Mouse (Mus musculus) midbrain, embryonic 10.5 days (tissue): Measurements from ENCODE around the gene Drd1. TPM values are rescaled to one million over a fixed set of nuclear protein-coding genes. Genes with fewer than 3 reads are reported as not detected.

ENCODE experiments used
- DNase-seq: peaks from one replicate; pipeline ENCODE4 v3.0.0-alpha.2; 2017; ENCODE audit warnings: low spot score
- H3K27ac ChIP-seq: fragments of 300-500 bp; sonication (generic); replicated peaks from 2 replicates; pipeline ENCODE4 v1.5.1; 2016; ENCODE audit warnings: mild to moderate bottlenecking
- H3K27me3 ChIP-seq: fragments of 300-500 bp; sonication (generic); 2 replicates; pipeline ENCODE4 v1.6.1; 2016; ENCODE audit warnings: low read depth, mild to moderate bottlenecking; ENCODE audit not compliant: poor library complexity, severe bottlenecking
- H3K36me3 ChIP-seq: fragments of 300-500 bp; sonication (generic); 2 replicates; pipeline ENCODE4 v1.6.1; 2016; ENCODE audit warnings: mild to moderate bottlenecking, moderate library complexity
- H3K4me1 ChIP-seq: fragments of 300-500 bp; sonication (generic); 2 replicates; pipeline ENCODE4 v1.6.1; 2016
- H3K4me3 ChIP-seq: fragments of 300-500 bp; sonication (generic); 2 replicates; pipeline ENCODE4 v1.5.1; 2016; ENCODE audit warnings: mild to moderate bottlenecking, moderate library complexity
- H3K9me3 ChIP-seq: fragments of 300-500 bp; sonication (generic); replicated peaks from 2 replicates; pipeline ENCODE4 v1.6.1; 2016; ENCODE audit warnings: mild to moderate bottlenecking
- WGBS: fragments of 180-500 bp; shearing (Covaris S2); methylation state at CpG from one replicate; pipeline ENCODE4 v1.1.7; 2016; 5-methylcytosine and 5-hydroxymethylcytosine counted together
- polyA plus RNA-seq: library from polyadenylated mRNA; unstranded; fragments of >200 nt; fragmentation: Nextera tagmentation; extraction: Ambion mirVana; gene quantifications from 2 replicates; pipeline ENCODE4 v1.2.1, GENCODE M21; 2016

Gene Drd1
- polyA plus RNA-seq, 1 experiment from 2014 or later, result 0.26 TPM

DNA sequence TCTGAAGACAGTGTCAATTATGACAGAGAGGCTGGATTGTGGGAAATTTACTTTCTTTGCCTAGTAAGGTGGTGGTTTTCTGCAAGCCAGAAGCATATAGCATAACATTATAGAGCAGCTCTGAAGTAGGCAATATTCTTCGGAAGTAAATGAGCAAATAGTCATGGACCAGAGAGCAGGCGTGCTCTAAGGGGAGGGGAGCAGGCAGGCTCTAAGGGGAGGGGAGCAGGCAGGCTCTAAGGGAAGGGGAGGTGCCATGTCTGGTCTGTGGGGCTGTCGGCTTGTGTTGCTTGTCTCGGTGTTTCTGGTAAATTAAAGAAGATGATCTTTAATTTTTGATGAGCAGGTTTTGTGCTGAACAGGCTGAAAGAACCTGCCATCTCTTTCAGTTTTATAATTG is 28.7 kb upstream of the Drd1 start:
- 72% methylated on average over 4 of the region's 4 CpGs for WGBS
- H3K36me3 ChIP-seq, result peaks cover 47% of the 10 kb centered on the region
- no peaks in the 10 kb centered on the region for H3K27me3 ChIP-seq
- no peaks in the 10 kb centered on the region for H3K9me3 ChIP-seq
- no peak overlapping the region for H3K27ac ChIP-seq
- H3K4me1 ChIP-seq, result peaks cover 16% of the 10 kb centered on the region
- no peak overlapping the region for H3K4me3 ChIP-seq
- DNase-seq, result no peak

DNA sequence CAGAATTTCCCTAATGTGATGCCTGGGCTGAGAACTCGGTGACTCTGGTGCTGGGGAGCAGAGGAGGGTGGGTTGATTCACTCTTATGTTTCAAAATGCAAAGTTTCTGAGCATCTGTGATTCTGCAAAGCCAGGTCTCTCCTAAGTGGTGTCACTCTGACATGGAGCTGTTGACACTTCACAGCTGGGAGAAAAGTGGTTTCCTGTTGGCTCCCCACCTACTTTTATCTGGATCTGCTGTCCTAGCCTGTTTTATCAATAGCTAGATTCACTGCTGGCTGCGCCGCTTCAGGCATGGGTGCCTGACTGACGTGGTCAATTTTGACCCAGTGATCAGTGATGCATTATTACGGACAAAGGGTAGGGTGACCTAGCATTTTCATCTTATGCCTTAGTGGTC is 27.4 kb upstream of the Drd1 start:
- H3K4me3 ChIP-seq, result no peak overlapping the region
- H3K36me3 ChIP-seq, result peaks cover 35% of the 10 kb centered on the region
- DNase-seq, result no peak
- no peak overlapping the region for H3K27ac ChIP-seq
- peaks cover 26% of the 10 kb centered on the region for H3K4me1 ChIP-seq
- H3K9me3 ChIP-seq, result no peaks in the 10 kb centered on the region
- WGBS, result 72% methylated on average over 5 of the region's 5 CpGs
- H3K27me3 ChIP-seq, result no peaks in the 10 kb centered on the region

DNA sequence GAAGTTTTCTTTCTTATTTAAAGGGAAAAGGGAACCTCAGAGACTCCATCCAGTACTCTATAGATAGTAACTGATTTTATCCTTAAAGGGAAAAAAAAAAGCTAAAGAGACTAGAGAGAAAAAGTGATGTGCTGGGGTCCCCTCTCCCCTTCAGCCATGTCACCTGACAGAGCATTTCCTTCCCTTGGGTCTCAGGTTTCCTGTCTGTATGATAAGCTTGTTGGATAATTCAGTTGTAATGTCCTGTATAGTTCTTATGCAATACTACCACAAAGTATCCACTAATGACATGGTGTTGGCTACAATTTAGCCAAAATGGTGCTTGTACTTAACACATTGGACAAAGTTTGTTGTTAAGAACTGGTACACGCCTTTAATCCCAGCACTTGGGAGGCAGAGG is 25.3 kb upstream of the Drd1 start:
- Histone ChIP-seq H3K9me3 (no peaks in the 10 kb centered on the region), H3K4me1 (peaks cover 30% of the 10 kb centered on the region), H3K36me3 (peaks cover 29% of the 10 kb centered on the region), H3K4me3 (no peak overlapping the region), H3K27me3 (no peaks in the 10 kb centered on the region), H3K27ac (no peak overlapping the region)
- whole genome bisulfite sequencing, result 85% methylated on average over 1 of the region's 1 CpGs
- DNase-seq, result no peak

DNA sequence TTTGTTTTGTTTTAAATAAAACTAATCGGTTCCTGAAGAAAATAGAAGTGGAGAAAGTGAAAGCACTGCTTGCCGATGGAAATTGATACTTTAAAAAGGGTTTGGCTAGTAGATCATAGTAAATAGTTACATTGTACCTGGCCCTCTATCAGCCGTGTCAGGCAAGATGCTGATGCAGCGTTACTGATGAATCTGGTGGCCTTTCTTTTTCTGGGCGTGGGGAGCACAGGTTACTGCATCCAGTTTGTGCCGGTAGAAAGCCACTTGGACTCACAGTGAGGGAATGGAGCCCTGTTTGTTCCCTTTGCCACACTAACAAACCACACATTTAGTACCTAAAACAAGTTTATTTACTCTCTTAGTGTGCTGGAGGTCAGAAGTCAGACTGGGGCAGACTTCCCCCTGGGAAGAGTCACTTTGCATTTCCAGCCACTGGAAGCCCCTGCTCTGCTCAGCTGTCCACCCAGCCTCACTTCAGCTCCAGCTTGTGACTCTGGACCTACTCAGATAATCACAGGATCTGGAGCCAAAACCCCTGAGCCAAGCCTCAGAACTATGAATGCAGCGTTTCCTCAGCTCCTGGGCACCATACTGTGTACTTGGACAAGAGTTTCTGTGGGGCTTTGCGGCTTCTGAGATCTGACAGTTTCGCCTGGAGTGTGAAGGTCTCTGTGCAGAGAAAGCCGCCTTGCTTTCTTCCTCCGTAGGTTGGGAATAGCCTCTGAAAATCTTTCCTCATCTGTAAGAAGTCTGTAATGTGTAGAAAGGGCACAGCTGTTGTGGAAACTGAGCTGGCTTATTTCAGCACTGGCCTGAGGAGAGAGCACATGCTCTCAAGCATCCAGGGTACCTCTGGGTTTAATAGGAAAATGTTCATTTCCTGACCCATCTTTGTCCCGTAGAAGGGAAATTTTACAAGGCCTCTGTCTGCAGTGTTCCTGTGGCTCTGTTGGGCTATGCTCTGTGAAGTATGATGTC is 24.6 kb upstream of the Drd1 start:
- no peak for DNase-seq
- WGBS, result 84% methylated on average over 12 of the region's 12 CpGs

DNA sequence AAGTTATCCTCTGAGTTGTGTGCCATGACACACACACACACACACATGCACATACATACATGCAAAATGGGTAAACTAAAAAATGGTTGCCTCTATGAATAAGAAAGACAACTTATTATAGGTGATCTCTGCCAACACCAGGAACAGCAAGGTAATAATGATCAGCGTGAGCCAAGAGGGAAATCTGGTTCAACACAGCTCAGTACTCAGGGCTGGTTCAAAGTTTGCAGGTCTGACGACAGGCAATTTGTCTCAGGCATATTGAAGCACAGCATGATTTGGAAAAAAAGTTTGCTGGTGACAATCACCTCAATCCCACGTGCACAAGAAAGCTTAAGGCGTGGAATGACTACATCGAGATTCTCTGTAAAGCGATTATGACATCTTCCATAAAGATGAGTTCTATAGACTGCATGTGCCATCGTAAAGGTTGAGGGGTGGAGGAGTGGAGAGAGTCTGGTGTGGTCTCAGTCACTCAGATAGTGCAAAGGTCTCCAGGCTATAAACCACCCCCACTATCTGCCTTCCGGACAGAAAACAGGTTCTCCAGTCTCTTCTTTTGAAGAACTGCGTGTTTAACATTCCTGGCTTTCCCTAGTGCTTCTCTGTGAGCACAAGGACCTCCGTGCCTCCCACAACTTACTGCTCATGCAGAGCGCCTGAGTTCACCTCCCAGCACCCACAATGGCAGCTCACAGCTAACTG is 22.1 kb upstream of the Drd1 start:
- WGBS, result 87% methylated on average over 11 of the region's 11 CpGs
- no peak overlapping the region for H3K4me3 ChIP-seq
- no peak overlapping the region for H3K27ac ChIP-seq
- H3K9me3 ChIP-seq, result no peaks in the 10 kb centered on the region
- H3K36me3 ChIP-seq, result peaks cover 35% of the 10 kb centered on the region
- peaks cover 37% of the 10 kb centered on the region for H3K4me1 ChIP-seq
- no peak for DNase-seq
- H3K27me3 ChIP-seq, result no peaks in the 10 kb centered on the region

More for the DNA sequence above, 24.6 kb upstream of the Drd1 start:
- H3K36me3 ChIP-seq, result peaks cover 29% of the 10 kb centered on the region
- no peak overlapping the region for H3K27ac ChIP-seq
- no peak overlapping the region for H3K4me3 ChIP-seq
- H3K27me3 ChIP-seq, result no peaks in the 10 kb centered on the region
- peaks cover 30% of the 10 kb centered on the region for H3K4me1 ChIP-seq
- H3K9me3 ChIP-seq, result no peaks in the 10 kb centered on the region

DNA sequence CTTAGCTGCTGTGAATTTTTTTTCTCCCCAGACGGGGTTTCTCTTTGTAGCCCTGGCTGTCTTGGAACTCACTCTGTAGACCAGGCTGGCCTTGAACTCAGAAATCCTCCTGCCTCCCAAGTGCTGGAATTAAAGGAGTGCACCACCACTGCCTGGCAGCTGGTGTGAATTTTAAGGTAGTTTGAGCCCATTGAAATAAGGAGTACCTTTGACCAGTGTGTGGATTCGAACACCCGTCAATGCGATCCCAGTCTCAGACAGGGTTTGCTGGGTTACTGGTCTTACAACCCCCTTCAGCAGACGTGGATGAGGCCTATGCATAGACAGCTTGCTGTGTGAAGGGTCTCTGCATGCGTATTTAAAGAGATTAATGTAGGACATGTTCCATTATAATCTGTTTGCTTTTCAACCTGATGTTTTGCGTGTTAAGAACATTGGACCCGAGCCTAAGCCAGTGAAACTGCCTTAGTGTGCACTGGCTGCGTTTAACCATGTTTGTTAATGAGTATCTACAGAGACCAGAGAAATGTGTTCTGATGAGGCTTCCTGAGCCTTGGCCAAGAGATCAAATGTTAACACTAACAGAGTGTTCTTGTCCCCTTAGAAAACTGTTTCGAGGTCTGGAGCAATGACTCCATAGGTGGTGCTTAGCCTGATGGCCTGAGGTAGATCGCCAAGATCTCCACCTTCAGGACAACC is 21.4 kb upstream of the Drd1 start:
- Histone ChIP-seq H3K27ac (no peak overlapping the region), H3K9me3 (no peaks in the 10 kb centered on the region), H3K27me3 (no peaks in the 10 kb centered on the region), H3K4me3 (no peak overlapping the region), H3K36me3 (peaks cover 35% of the 10 kb centered on the region), H3K4me1 (peaks cover 44% of the 10 kb centered on the region)
- WGBS, result 93% methylated on average over 11 of the region's 11 CpGs
- no peak for DNase-seq

DNA sequence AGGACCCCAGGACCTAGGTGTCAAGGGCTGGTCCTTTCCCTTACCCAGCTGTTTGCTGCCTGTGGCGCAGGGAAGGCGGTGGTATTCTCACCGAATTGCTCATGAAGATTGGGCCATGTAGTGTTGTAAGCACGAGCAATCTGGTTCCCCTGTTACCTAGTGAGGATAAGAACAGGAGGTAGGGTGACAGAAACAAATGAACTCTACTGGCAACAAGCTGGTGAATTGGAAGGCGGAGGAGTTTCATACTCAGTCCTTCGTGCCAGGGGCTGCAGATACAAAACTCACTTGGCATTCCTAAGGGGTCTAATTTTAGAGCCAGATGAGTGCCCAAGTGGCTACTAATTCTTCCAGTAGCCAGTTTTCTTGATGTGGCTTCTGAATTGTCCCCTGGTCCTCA is 20.5 kb upstream of the Drd1 start:
- Histone ChIP-seq H3K27me3 (no peaks in the 10 kb centered on the region), H3K4me3 (no peak overlapping the region), H3K27ac (no peak overlapping the region), H3K36me3 (peaks cover 35% of the 10 kb centered on the region), H3K9me3 (no peaks in the 10 kb centered on the region), H3K4me1 (peaks cover 45% of the 10 kb centered on the region)
- no peak for DNase-seq
- WGBS, result 97% methylated on average over 6 of the region's 6 CpGs

DNA sequence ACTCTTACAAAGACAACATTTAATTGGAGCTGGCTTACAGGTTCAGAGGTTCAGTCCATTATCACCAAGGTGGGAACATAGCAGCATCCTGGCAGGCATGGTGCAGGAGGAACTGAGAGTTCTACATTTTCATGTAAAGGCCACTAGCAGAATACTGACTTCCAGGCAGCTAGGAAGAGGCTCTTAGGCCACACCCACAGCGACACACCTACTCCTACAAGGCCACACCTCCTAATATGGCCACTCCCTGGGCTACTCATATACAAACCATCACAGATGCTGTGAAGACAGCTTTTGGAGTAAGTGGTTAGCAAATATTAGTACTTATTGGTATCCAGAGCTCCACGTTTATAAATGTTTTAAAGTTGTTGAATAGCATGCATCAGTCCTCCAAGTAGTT is 19.9 kb upstream of the Drd1 start:
- Histone ChIP-seq H3K27ac (no peak overlapping the region), H3K9me3 (no peaks in the 10 kb centered on the region), H3K4me1 (peaks cover 44% of the 10 kb centered on the region), H3K27me3 (peaks cover 2% of the 10 kb centered on the region; the same call in 1 of the 2 replicates), H3K36me3 (peaks cover 35% of the 10 kb centered on the region), H3K4me3 (no peak overlapping the region)
- DNase-seq, result no peak
- 84% methylated on average over 2 of the region's 2 CpGs for WGBS

DNA sequence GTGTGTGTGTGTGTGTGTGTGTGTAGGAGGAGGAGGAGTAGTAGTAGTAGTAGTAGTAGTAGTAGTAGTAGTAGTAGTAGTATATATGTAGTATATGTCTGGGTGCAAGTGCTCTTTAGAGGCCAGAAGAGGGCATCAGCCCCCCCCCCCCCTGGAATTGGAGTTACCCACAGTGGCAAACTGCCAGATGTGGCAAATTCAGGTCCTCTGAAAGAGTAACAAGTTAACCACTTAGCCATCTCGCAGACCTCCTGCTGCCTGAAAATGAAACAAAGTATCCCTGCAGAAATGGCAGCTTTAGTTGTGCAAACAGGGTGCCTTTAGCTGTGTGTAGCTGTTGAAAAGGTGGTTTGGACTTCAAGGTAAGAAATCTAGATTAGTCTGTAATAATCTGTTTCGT is 18.0 kb upstream of the Drd1 start:
- Histone ChIP-seq H3K4me1 (peaks cover 31% of the 10 kb centered on the region), H3K9me3 (no peaks in the 10 kb centered on the region), H3K27me3 (peaks cover 13% of the 10 kb centered on the region; the same call in 1 of the 2 replicates), H3K36me3 (peaks cover 31% of the 10 kb centered on the region), H3K4me3 (peak overlapping the region; percentile 84; the same call in 1 of the 2 replicates), H3K27ac (peak overlapping the region; percentile 98; the same call in 1 of the 2 replicates)
- 81% methylated on average over 2 of the region's 2 CpGs for WGBS
- no peak for DNase-seq

DNA sequence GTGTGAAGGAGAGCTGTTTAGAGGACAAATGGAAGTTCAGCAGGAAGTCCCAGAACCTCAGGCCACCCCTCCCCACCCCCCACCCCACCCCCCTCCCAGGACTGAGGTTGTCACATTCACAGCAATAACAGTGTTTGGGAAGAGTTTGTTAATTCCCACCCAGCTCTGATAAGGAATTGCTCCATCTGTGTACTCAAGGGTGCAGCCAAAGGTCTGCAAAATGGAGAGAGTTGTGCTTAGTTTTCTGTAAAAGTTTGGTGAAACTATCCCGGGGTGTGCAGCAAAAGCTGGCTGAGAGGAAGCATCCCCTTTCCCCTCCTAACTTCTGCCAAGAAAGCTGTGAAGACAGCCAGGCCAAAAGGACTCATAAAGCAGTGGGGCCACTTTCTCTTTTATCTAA is 17.6 kb upstream of the Drd1 start:
- Histone ChIP-seq H3K27me3 (peaks cover 13% of the 10 kb centered on the region; the same call in 1 of the 2 replicates), H3K27ac (peak overlapping the region; percentile 98), H3K36me3 (peaks cover 31% of the 10 kb centered on the region), H3K4me3 (peak overlapping the region; percentile 84), H3K4me1 (peaks cover 34% of the 10 kb centered on the region), H3K9me3 (no peaks in the 10 kb centered on the region)
- 63% methylated on average over 1 of the region's 1 CpGs for WGBS
- DNase-seq, result no peak

DNA sequence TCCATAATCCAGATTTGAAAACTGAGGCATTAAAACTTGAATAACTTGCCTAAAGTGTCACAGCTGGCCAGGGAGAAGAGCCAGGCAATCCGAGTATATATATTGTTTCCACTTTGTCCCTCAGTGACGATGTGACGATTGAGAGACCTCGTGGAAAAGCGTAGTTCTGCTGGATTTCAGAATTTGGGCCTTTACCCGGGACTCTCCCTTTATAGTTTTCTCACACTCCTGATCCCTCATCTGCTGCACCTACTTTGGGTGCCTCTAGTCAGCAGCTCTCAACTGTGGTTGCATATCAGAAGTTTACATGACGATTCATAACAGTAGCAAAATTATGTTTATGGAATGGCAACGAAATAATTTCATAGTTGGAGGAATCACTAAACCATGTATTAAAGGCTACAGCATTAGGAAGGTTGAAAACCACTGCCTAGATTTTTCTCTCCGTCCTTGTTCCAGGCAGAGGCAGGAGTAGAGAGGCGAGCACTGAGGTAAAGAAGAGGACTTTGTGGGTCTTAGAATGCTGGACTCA is 17.1 kb upstream of the Drd1 start:
- no peak for DNase-seq
- peaks cover 34% of the 10 kb centered on the region for H3K4me1 ChIP-seq
- H3K27ac ChIP-seq, result peak overlapping the region; percentile 98
- no peaks in the 10 kb centered on the region for H3K9me3 ChIP-seq
- H3K27me3 ChIP-seq, result peaks cover 13% of the 10 kb centered on the region; the same call in 1 of the 2 replicates
- WGBS, result 53% methylated on average over 10 of the region's 10 CpGs
- H3K4me3 ChIP-seq, result peak overlapping the region; percentile 84
- H3K36me3 ChIP-seq, result peaks cover 31% of the 10 kb centered on the region

DNA sequence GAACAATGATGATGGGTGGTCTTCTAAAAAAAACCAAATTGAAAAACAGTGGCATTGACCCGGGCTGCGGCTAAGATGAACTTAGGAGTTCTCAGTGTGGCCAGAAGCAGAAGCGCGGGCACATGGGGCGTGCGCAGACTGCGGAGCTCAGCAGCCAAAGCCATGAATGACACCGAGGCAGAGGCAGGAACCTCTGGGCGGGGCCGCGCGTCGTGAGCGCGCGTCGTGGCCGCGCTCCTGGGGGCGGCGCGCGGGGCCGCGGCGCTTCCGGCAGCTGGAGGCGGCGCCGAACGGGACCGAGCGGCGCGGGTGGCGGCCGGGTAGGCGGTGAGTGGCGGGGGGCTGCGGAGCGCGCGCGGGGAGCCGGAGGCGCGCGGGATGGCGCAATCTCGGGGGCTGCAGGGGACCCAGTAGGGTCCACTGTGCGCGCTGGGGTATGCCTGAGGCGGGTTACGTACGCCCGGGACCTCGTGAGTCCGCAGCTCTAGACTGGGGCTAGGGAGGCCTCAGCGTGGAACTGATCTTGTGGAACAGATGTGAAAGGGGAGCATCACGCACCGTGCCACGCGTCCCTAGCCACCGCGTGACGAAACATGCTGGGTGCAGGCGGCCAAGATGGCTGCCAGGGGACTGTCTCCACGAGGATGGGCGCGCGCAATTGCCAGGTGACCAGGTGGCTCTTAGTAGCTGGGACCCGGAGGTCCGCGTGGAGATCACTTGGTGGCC is 16.3 kb upstream of the Drd1 start, which contains the start of gene Sfxn1:
Gene Sfxn1, plus strand, starts transcription at position 264 of the 726 bp plus-strand sequence.
- no peaks in the 10 kb centered on the region for H3K9me3 ChIP-seq
- peak within 1 kb of the TSS; percentile 98 for H3K27ac ChIP-seq
- peak within 1 kb of the TSS; percentile 84 for H3K4me3 ChIP-seq
- H3K36me3 ChIP-seq, result peaks cover 24% of the 10 kb centered on the region
- under 1% methylated on average over 74 of the region's 74 CpGs for WGBS
- H3K27me3 ChIP-seq, result peaks cover 13% of the 10 kb centered on the region; the same call in 1 of the 2 replicates
- H3K4me1 ChIP-seq, result peaks cover 40% of the 10 kb centered on the region
- peak; percentile 73 for DNase-seq
